Mouse (Mus musculus) cerebellum, adult 11 months (tissue): ENCODE data around the gene Corin.

Experiments
- DNase-seq: peaks from one replicate; pipeline ENCODE4 v3.0.0; 2022

Gene Corin

GRCm38 (mm10) chr5:72298418-72299104 lies 205.7 kb downstream of the Corin start:
- no peak for DNase-seq

DNA sequence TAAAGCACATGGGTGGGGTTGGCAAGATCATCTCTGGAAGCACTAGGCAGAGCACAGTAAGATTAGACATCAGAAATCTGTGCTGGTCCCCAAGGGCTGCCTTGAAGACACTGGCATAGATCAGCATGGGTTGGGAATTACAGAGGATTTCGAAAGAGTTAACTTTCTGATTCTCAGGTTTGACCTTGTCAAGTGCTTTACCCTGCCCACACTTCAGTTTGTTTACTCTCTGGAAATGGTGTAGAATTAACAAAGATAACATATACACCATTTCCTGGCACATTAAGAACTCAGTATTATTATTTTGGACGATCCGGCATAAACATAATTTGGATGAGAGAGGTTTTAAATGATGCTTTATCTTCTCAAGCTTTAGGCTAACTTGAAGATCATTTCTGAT lies 219.2 kb downstream of the Corin start:
- DNase-seq: no peak

- DNase-seq: no peak
Measured at GRCm38 (mm10) chr5:72282907-72283306, 221.4 kb downstream of the Corin start.

- no peak for DNase-seq
Measured at GRCm38 (mm10) chr5:72269652-72270051, 234.6 kb downstream of the Corin start.

- DNase-seq: no peak
Measured at GRCm38 (mm10) chr5:72269204-72269603, 235.1 kb downstream of the Corin start.

- no peak for DNase-seq
Measured at GRCm38 (mm10) chr5:72266955-72267535, 237.2 kb downstream of the Corin start.

- no peak for DNase-seq
Measured at GRCm38 (mm10) chr5:72264195-72264751, 240.0 kb downstream of the Corin start.

- DNase-seq: no peak
Measured at GRCm38 (mm10) chr5:72261802-72262324, 242.4 kb downstream of the Corin start.

DNA sequence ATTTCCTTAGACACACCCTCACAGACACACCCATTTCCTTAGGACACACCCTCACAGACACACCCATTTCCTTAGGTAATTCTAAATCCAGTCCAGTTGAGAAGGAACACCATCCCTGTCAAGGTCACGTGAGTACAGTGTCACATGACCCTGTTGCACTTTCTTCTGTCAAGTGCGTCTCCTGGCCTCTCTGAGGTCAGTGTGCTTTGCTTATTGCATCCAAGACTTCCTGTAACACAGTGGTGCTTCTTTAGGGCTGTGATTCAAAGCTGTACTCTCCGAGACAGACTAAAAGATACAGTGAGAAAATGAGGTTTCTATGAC lies 245.0 kb downstream of the Corin start:
- no peak for DNase-seq

GRCm38 (mm10) chr5:72258409-72259297 lies 245.6 kb downstream of the Corin start:
- no peak for DNase-seq

- no peak for DNase-seq
Measured at GRCm38 (mm10) chr5:72257084-72257483, 247.2 kb downstream of the Corin start.

DNA sequence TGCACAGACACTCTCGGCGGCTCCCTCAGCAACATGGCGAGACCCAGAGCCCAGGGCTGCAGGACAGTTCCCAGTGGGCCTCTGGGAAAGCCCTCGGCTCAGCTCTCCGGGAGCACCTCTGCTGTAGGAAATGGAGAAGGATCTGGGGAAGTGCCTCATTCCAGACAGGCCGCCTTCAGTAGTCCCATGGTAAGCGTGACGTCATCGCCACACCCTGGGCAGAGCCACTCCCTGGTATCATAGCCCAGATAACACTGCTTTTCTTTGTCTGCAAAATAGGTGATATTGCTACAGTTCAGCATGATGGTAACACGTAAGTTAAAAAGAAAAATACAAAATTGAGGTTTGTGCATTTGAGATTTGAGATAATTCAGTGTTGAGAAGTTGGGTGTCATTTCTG lies 249.3 kb downstream of the Corin start:
- no peak for DNase-seq

DNA sequence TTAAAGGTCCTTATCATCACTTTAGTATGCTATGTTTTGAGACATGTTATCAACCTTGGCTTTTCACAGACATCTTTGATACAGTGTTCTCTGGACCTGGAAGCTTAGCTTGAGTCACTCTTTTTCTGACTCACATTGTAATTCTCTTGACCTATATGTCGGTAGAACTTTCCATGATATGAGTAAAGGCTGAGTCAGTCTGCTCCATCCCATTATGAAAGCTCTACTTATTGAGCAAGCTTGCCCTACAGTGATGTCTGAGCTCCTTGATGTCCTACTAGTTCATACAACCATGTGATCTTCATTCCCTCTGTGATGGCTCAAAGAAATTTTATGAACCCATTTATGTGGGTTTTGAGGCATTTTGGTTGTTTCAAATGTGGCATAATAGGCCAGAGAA lies 254.1 kb downstream of the Corin start:
- no peak for DNase-seq
